Mouse (Mus musculus) layer of hippocampus, adult 18-20 months (tissue): ENCODE results near the gene Cnksr3. TPM values are rescaled to one million over a fixed set of nuclear protein-coding genes. Genes with fewer than 3 reads are reported as not detected.

Source experiments
- DNase-seq, 2 experiments: peaks; one replicate each; pipeline ENCODE4 v3.0.0; 2022; ENCODE audit warnings: low spot score in 2 of 2
- total RNA-seq, 2 experiments: library from RNA; stranded (reverse); gene quantifications; 2 replicates each; pipeline ENCODE4 v1.2.3; 2021

Cnksr3 gene
- total RNA-seq, 2 experiments from 2014 or later: 3.7 to 4.6 TPM

DNA sequence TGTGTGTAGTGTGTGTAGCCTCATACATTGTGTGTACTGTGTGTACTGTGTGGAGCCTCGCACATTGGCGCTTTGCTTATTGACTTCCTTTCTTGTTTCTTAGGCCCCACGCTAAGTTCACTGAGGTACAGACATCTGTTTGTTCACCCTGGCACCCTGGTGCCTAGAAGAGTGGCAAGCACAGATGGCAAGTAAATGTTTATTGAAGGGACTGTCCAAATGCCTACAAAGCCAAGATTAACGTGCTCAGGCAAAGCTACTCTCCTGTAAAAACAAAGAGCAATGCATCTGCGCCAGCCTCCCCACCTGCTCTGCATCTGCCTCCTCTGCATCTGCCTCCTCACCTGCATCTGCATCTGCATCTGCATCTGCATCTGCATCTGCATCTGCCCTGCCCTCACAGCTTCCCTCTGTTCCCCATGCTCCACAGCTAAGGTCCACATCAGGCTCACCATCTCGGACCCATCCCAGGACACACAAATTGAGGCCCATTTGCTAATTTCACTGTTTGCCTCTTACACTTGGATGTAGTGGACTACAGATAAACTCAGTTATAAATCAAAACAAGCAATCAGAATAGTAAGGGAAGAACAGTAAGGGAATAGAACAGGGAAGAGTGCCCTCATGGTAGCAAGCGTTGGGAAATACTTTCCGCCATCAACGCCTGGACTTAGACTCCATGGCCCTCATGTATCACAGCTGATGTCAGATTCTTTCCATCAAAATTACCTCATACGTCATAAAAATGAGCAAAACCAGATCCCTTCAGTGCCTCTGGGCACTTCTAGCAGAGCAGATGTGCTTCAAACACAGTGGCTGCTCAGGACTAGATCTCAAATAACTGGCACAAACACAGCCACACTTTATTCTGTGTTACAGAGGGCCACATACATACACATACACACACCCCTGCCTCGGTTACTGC lies 62.1 kb downstream of the Cnksr3 start:
- no peak for DNase-seq

DNA sequence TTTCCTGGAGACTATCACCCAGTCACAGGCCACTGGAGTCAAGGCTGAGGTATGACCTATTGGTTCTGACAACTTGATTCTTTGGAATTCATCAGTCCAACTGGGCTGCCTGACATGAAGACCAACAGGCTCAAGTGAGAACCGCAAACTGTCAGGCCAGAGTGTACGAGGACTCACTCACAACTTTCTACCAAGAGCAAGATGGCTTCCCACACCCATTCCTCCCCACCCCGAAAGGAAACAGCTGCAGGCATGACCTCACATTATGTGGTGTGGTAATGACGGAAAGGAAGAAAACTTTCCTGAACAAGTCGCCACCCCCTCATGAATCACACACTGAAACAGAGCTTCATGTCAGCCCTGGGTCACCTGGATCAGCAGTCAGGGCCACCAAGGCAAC lies 66.4 kb downstream of the Cnksr3 start:
- no peak for DNase-seq

DNA sequence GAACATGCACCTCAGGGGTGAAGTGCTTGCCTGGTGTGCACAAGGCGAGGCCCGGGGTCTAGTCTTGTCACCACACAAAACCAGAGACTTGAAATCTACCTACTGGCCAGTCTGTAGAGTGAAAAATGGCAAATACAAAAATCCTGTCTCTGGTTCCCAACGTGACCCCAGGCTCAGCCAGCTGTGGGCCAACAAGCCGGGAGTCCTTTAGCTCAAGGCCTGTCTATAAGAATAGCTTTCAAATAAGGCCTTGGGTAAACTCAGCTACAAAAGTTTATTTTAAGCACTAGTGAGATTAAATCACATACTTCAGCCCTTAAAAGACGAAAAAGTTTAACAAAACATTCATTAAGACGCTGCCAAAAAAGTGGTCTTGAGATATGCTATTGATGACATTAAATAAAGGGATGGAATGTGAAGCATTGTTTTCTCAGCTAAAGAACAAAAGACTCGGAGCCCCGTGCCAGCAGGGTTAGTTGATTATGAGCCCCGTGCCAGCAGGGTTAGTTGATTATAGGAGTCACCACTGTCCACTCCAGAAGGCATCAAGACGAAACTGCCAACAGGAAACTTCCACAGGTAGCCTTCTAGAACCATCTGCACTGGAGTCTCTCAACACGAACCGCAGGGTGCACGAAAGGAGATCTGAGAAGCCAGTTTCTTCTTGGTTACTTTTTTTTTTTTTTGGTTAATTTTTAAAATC lies 67.8 kb downstream of the Cnksr3 start:
- no peak for DNase-seq

DNA sequence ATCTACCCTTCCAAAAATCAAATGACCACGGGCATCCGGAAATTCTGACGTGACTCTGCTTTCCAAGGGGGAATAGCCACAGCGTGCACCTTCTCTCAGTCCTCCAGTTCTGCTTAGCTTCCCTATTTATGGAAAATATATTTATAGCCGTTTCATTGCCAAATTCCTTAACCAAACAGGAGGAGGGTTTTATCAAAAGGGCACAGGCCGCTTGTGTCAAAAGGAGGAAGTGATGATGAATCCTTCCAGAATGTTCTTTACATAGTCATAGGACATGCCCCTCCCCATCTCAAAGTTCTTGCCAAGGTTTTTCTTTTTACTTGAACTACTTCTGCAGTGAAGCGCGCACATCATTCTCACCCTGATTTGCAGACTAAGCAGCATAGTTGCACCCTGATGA lies 69.8 kb downstream of the Cnksr3 start:
- DNase-seq: no peak

DNA sequence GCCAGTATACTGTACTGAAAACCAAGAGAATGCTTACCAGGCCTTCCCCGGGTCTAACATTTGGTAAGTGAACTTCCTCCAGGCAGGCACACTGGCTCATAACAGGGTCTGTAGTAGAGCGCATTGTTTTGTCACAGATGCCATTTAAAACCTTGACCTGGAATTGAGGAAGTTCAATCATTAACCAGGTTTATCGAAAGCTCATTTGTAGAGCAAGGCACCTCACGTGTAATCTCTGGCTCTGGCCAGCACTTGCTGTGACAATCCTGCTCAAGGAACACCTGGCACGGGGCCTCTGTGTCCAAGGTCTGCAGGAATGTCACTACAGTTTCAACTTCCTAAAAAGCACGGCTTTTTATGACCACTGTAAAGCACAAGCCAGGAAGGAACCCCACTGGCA lies 71.8 kb downstream of the Cnksr3 start:
- DNase-seq: no peak

DNA sequence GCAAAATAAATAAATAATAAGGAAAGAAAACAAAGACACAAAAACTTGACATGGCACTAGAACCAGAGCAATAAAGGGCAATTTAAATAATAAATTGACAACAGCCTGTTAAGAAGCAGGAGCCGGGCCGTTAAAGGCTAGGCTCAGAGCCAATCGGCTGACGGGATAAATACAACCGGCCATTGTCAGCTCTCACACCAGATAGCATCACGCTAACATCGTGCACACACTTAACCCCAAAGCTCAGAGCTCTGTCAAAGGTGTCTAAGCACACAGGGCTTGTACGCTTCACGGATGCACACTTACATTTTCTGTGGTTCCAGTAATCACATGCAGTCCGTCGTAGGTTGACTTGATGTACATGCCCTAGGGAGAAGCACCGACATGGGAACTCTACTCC lies 74.0 kb downstream of the Cnksr3 start:
- no peak for DNase-seq

DNA sequence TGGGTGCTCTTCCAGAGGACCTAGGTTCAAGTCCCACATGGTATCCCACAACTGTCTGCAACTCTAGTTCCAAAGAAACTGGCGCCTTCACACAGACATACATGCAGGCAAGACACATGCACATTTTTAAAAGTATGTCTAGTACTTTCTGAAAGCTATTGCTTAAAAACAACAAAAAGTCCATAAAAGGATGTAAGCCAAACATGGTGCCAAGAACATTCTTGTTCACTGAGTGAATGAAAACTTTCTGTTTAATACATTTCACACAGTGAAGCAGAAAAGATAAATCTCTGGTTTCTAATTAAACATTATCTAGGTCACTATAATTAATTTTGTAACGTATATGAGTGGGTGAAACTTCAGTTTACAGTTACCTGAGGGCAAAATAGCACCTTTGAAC lies 76.3 kb downstream of the Cnksr3 start:
- DNase-seq: no peak

DNA sequence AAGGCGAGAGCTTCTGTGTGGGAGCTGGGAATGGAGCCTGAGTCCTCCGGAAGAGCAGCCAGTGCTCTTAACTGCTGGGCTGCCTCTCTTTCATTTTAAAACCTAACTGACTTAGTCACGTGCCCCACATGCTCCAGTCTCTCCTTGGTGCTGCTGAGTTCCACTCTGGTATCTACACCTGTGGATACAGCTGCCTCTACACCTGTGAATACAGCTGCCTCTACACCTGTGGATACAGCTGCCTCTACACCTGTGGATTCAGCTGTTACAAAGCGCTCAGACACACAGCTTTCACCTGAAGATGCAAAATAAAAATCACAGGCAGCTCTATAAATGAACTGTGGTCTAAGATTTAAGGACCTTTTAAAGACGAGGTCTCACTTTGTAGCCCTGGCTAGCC lies 79.0 kb downstream of the Cnksr3 start:
- DNase-seq: no peak

DNA sequence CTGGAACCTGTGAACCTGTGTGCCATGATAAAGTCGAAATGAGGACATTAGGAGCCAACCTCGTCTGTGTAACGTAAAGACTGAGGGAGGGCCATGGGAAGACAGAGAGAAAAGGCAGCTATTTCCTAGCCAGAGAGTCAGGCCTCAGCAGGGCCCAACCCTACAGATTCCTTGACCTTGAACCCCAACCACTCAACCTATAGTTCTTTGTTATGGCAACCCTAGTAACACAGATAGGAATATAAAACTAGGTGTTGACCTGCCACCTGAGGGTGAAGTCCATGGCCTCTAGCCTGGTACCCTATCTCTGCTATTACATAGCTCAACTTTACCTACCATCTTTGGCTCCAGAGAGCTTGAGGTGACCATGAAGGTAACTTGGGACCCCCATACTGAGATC lies 80.6 kb downstream of the Cnksr3 start:
- DNase-seq: no peak

DNA sequence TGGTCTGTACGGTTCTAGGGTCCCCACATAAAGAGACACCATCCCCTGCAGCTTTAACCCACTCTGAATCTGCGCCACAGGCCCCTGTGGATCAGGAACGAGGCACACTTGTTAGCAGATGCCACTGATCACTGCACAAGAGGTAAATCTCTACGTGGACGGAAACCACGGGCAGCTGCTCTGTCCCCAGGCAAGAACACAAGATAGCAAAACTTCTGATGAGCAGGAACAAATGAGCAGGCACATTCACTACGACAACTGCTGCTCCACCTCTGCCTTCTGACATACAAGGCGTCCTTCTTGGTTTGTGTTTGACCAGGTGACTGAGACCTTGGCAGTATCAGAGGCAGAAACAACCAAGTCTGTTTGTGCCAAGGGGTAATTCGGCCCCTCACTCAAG lies 84.2 kb downstream of the Cnksr3 start:
- no peak for DNase-seq

DNA sequence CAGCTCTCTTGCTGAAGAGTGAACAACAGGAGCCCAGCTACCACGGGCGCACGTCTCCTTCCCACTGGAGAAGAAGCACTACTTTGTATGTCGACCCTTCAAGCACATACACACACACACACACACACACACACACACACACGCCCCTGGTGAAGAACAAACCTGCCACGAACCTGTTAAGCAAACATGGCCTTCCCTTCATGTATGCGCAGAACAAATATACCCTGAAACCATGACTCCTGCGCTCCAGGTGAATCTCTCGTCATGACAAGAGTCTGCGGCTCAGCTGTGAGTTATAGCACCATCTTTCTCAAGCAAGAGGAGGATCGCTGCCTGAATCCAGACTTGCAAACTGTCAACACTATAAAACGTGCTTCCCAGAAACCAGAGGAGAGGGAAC lies 85.2 kb downstream of the Cnksr3 start:
- DNase-seq: no peak

DNA sequence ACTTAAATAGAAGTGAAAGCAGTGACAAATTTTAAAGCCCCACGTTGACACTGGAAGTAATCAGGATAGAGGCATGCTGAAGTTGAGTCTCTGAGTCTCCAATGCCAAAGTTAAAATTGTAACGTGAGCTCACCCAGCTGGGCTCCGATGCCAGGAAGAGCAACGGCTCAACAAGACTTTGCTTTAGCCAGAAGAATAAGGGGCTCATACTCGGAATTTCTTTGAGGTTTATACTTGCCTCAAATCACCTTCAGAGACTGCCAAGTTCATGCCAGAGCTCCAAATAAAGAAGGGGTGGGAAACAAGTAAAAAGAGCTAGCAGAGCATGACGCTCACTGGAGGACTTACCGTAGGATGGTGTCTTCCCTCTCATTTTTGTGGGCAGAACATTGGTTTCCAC lies 85.8 kb downstream of the Cnksr3 start:
- DNase-seq: no peak

DNA sequence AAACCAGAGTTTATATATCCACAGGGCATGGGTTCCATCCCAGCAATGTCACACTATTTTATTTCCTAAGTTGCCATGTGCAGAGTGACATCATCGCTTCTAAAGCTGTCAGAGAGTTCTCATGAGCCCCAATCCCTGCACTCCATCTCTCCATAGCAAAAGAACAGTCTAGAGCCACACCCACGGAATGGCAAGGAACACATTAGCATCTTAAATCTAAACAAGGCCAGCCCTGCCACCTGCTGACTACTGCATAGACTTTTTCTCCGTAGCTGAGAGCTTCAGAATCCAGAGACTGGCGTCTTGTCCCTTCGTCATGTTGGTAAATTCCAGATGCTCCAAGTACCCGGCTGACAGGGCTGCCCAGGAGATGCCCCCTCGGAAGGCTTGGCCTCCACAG lies 87.0 kb downstream of the Cnksr3 start:
- peak; percentile 19 to 65 for DNase-seq

DNA sequence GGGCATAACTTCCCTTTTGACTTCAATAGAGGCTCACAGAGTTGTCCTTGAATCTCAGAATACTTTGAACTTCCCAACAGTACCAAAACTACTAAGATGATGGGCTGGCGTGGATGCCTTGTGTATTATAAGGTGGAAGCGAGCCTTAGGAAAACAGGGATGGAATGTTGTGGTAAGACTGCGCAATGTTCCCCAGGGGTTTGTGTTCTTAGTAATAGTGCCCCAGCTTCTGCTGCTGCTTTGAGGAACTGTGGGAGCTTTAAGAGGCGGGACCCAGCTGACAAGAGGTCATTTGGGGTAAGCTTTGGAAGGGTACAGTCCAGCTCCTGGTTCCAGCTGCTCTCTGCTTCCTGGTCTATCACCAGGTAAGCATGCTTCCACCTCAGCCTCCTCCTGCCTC lies 89.7 kb downstream of the Cnksr3 start:
- DNase-seq: no peak

DNA sequence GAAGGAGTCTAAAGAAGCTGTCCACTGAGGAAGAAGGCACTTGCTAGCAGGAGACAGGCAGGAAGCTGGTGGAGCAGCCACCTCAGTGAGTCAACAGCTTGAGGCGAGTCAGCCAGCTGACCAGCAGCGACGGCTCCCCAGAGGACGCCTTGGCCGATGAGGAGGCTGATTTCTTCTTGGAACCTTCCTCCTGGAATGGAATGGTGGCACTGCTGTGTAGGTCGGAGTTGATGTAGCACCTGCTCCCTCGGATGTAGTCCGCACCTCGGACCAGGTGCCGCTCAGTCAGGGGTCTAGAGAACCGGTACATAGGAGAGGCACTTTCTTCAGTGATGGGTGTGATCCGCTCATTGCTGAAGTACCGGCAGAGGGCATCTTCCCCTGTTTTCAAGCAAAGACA lies 91.8 kb downstream of the Cnksr3 start:
- DNase-seq: no peak

DNA sequence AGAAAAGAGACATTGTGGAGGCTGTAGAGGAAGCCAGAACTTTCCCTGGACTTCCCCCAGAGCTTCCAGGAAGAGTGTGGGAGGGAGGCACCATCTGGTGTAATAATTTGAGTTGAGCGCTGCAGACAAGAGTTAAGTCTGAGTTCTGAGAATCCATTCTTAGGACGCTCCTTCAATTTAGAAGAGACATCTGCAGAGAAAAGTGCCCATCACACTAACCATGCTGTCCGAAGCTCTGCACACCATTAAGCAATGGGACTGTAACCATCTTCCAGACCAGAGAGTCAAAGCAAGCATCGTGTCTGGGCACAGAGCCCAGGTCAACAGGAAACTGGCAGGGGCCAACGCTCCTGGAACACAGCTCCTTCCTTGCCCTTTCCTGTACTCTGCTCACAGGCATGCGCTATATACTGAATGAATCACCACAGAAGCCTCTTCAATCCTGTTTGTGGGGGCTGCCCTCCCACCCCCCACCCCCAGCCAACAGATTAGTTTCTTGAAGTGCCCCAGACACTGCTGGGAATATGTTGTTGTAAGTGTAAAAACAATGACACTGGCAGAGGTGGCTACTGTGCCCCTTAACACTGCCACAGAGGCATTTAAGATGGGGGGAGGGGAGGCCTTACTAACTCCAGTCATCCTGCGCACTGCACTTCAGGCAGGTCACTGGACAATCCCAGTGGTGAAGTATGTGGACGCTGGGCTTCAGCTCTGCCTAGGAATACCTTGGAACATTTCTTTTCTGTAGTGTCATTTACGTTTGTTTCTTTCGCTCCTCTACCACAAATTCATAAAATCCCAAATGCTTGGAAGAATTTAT lies 93.6 kb downstream of the Cnksr3 start:
- peak; percentile 25 to 59 for DNase-seq

DNA sequence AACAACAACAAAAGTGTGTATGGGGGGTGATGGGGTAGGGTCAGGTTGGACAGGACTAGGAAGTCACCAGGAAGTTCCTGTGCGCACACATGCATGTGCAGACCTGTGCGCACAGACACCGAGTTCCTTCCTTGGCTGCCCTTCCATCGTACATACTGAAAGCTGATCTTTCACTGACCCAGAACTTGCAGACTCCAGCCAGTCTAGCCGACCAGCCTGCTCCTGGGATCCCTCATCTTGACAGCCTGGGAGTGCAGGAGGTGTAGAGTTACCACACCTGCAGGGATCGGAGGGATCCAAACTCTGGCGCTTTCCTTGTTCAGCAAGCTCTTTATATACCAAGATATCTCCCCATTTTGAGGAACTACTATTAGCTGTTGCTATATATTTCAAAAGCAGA lies 94.3 kb downstream of the Cnksr3 start:
- no peak for DNase-seq

DNA sequence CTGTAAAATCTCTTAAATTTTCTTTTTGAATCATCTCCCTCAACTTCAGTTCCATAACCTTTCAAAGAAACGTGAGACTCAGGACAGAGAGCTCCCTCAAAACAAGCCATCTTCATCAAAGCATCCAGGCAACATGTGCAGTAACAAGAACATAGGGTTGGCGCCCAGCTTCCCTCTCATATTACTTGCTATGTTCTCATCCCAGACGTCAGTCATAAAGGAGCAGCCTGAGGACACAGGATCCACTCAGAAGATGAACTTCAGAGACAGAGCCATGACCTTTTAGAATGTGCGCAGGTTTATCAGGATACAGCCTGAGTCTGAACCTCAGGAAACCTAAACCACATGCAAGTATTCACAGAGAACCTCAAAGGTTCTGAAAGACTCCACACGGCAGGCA lies 97.2 kb downstream of the Cnksr3 start:
- no peak for DNase-seq

DNA sequence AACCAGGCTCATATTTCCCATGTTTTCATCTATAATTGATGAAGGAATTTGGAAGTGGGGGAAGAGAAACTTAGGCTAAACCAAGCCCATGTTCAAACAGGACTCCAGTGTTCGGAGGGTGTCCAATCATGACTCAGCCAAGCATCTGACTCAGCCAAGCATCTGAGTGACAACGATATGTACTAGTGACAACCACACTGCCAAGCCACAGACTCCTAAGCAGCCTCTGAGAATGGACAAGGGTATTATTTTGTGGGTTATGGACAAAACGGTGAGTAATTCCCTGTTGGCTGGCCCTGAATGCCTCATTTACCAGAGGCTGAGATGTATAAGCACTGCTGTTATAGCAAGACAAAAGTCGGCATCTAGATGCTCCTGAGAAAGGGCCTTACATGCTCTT lies 98.3 kb downstream of the Cnksr3 start:
- no peak for DNase-seq

DNA sequence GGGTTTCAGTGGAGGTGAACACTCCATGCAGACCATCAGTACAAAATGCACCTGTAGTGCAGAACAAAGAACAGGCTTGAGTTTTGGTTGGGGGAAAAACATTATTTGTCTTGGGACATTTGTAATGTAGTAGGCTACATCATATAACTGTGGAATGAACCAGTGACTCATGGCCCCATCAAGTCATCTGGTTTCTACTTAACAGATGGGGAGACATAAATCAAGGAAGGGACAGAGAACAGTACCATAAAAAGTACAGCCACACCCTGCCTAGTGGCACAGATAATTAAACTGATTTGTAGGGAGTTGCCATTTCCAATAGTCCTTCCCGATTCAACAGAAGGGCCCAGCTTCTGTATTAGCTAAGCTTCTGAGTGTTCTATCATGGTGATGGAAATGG lies 98.9 kb downstream of the Cnksr3 start:
- no peak for DNase-seq

DNA sequence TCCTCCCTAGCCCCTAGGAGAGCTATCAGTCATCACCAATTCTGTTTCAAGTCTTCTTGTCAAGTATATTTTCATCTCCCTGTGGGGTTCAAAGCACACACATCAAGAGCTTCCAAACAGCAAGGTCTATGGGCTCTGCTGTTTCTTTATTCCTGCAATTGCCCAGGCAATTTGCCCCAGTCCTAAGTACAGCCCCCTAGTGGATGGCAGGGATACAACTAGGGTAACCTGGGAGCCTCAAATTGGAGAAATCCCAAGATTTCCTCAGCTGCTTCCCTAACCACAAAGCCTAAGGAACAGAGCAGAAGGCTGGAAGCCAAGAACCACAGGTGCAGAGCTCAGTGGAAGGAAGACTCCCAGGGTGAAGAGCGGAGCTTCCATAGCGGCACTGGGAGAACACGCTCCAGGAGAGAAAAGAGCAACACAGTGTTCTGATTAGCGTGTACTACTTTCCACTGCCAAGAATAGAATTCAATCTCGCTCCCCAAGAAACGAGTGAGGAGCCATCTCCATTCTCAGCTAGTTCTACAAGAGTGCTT lies 100.5 kb downstream of the Cnksr3 start:
- DNase-seq: peak; percentile 8 to 48

DNA sequence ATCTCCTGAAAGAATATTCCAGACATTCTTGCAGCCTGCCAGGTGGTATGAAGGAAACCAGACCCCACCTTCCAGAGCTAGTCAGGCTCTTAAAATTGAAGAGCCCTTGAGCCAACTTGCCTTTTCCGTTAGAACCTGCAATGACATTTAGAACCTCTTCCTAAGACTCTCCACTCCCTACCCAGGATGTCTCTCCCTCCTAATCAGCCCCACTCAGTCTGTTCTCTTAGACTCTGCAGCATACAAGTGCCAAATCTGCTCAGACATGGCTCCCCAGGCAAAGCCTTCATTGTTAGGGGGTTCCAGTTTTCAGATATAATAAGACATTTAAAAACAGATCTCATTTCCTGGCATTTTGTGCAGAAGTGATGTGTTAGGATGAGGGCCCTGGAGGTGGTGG lies 108.2 kb downstream of the Cnksr3 start:
- no peak for DNase-seq
